Mouse (Mus musculus) thymus, adult 2 months (tissue): Measurements from ENCODE around the gene Gse1. TPM values are rescaled to one million over a fixed set of nuclear protein-coding genes. Genes with fewer than 3 reads are reported as not detected.
A peak's percentile ranks its signal among the peaks of the same experiment; 100 is the strongest.

Experiments used
- DNase-seq: peaks from one replicate; pipeline ENCODE4 v3.0.0; 2021
- H3K27ac ChIP-seq: fragments of 200-500 bp; 2 replicates; pipeline ENCODE4 v1.5.1; 2012; ENCODE audit warnings: low read length, control low read depth; ENCODE audit not compliant: control insufficient read depth, insufficient read depth
- H3K27me3 ChIP-seq: fragments of 200-500 bp; 2 replicates; pipeline ENCODE4 v1.6.1; 2012; ENCODE audit warnings: mild to moderate bottlenecking, low read length, moderate library complexity, mixed read lengths; ENCODE audit not compliant: control insufficient read depth, insufficient read depth
- H3K36me3 ChIP-seq: fragments of 200-500 bp; 2 replicates; pipeline ENCODE4 v1.6.1; 2012; ENCODE audit warnings: mild to moderate bottlenecking, low read length, moderate library complexity; ENCODE audit not compliant: control insufficient read depth, insufficient read depth
- H3K4me1 ChIP-seq: fragments of 200-500 bp; replicated peaks from 2 replicates; pipeline ENCODE4 v1.6.1; 2012; ENCODE audit warnings: low read length; ENCODE audit not compliant: control insufficient read depth, insufficient read depth
- H3K4me3 ChIP-seq: fragments of 200-500 bp; 2 replicates; pipeline ENCODE4 v1.5.1; 2012; ENCODE audit warnings: mild to moderate bottlenecking, low read length, control low read depth, moderate library complexity; ENCODE audit not compliant: control insufficient read depth, insufficient read depth
- CTCF ChIP-seq: fragments of 200-500 bp; IDR thresholded peaks from 2 replicates; pipeline ENCODE4 v1.5.1; 2012; ENCODE audit warnings: mild to moderate bottlenecking, control low read depth, low read length, moderate library complexity, borderline replicate concordance; ENCODE audit not compliant: control insufficient read depth, poor library complexity, insufficient read depth; ENCODE audit errors: extremely low read depth
- POLR2A ChIP-seq: fragments of 200-500 bp; IDR thresholded peaks from 2 replicates; pipeline ENCODE4 v1.6.1; 2012; ENCODE audit warnings: mild to moderate bottlenecking, low read length, control low read depth, moderate library complexity; ENCODE audit not compliant: control insufficient read depth, poor library complexity, insufficient read depth; ENCODE audit errors: extremely low read depth
- WGBS: fragments of 180-500 bp; shearing (Covaris S2); methylation state at CpG from one replicate; pipeline ENCODE4 v1.1.7; 2018; 5-methylcytosine and 5-hydroxymethylcytosine counted together
- polyA plus RNA-seq: library from polyadenylated mRNA; depleted of rRNA; stranded (reverse); fragments of >200 nt; gene quantifications from 2 replicates; pipeline ENCODE4 v1.2.3, GENCODE M21; 2012

Gse1 gene
- polyA plus RNA-seq, 1 experiment, result 202 TPM

- H3K36me3 ChIP-seq, result no peaks in the 10 kb centered on the region
- H3K27ac ChIP-seq, result no peak overlapping the region
- TF ChIP-seq POLR2A (no peak), CTCF (no peak)
- H3K4me1 ChIP-seq, result peaks cover 37% of the 10 kb centered on the region
- no peaks in the 10 kb centered on the region for H3K27me3 ChIP-seq
- no peak overlapping the region for H3K4me3 ChIP-seq
- no peak for DNase-seq
- WGBS, result 44% methylated on average over 15 of the region's 15 CpGs
These were observed 169.5 kb downstream of the Gse1 start for GRCm38 (mm10) chr8:120397444-120398411.

DNA sequence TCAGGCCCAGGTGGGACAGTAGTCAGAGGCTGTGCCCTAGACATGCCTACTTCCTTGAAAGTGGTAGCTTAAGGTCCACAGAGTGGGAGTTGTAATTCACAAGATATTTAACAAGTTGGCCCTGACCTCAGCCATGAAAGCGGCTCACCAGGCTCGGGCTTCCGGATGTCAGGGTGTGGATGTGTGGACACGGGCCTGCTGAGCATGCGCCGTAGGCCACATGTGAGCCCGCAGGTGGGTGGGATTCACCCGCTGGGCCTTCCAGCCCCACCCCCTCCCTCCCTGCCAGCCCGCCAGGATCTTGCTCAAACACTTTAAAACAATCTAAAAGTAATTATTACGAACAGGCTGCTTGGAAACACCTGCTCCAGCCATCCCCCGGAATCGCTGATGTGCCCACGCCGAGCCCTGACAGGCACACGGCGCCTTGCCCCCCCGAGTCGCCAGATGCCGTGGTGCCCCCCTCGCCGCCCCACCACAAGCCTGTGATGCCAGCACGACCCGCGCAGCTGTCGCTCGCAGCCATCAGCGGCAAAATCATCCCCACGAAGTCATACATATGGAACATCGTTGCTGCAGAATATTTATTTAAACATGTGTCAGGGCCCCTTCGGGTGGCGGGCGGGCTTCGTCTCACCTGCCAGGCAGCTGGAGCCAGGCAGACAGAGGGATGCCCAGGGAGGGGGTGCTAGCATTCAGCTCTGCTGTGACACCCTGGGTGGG is 171.1 kb downstream of the Gse1 start:
- H3K4me1 ChIP-seq, result peaks cover 47% of the 10 kb centered on the region

DNA sequence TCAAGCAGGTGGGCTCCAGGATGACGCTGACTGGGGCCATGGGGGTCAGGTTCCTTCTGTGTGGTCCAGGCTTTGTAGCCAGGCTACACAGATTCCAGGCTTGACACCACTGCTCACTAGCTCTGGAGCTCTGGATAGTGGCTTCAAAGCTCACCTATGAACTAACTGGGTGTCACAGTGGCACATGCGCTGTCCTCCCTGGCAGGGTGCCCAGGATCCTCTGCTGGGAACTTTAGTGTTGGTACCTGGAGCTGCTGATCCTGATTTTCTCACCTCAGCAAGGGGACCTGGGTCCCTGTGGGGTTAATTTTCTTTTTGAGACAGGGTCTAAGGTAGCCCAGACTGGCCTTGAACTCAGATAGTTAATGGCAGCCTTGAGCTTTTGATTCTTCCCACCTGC is 173.0 kb downstream of the Gse1 start:
- H3K27ac ChIP-seq, result no peak overlapping the region
- 92% methylated on average over 2 of the region's 2 CpGs for WGBS
- DNase-seq, result no peak
- no peak for TF ChIP-seq POLR2A
- TF ChIP-seq CTCF, result no peak
- H3K27me3 ChIP-seq, result no peaks in the 10 kb centered on the region
- H3K4me3 ChIP-seq, result no peak overlapping the region
- no peaks in the 10 kb centered on the region for H3K36me3 ChIP-seq
- peaks cover 48% of the 10 kb centered on the region for H3K4me1 ChIP-seq

More for the DNA sequence above, 171.1 kb downstream of the Gse1 start:
- Histone ChIP-seq H3K27ac (no peak overlapping the region), H3K4me3 (no peak overlapping the region), H3K27me3 (no peaks in the 10 kb centered on the region), H3K36me3 (no peaks in the 10 kb centered on the region)
- TF ChIP-seq POLR2A (no peak), CTCF (no peak)
- peak; percentile 49 for DNase-seq
- 42% methylated on average over 33 of the region's 33 CpGs for WGBS

- Histone ChIP-seq H3K36me3 (no peaks in the 10 kb centered on the region), H3K4me1 (peaks cover 45% of the 10 kb centered on the region), H3K4me3 (no peak overlapping the region), H3K27ac (no peak overlapping the region), H3K27me3 (no peaks in the 10 kb centered on the region)
- 96% methylated on average over 7 of the region's 7 CpGs for WGBS
- TF ChIP-seq CTCF, result no peak
- no peak for TF ChIP-seq POLR2A
- no peak for DNase-seq
These were observed 173.5 kb downstream of the Gse1 start for GRCm38 (mm10) chr8:120401712-120402111.

GRCm38 (mm10) chr8:120403606-120404269 is 175.5 kb downstream of the Gse1 start:
- DNase-seq, result no peak
- no peak for TF ChIP-seq POLR2A
- no peak for TF ChIP-seq CTCF
- no peaks in the 10 kb centered on the region for H3K27me3 ChIP-seq
- H3K36me3 ChIP-seq, result no peaks in the 10 kb centered on the region
- H3K4me1 ChIP-seq, result peaks cover 34% of the 10 kb centered on the region
- no peak overlapping the region for H3K27ac ChIP-seq
- no peak overlapping the region for H3K4me3 ChIP-seq
- 42% methylated on average over 7 of the region's 7 CpGs for WGBS

DNA sequence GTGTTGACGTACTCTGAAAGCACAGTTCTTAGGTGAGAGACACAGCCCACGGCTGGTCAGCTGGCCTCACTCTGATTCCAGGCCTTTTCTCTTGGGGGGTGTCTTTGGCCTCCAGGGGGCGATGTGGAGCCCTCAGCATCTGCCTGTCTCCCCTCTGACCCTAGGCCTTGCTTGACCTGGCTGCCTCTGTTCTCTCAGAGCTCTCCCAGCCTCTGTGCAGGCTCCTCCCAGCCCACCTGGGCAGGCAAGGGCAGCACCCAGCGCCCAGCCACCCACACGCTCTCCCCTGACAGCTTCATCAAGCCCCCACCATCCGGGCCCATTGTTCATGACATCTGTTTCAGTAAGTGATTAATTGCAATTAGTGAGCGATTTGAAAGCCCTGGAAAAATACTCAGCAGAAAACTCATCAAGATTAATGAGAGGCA is 176.4 kb downstream of the Gse1 start:
- 73% methylated on average over 7 of the region's 7 CpGs for WGBS
- H3K4me3 ChIP-seq, result no peak overlapping the region
- H3K36me3 ChIP-seq, result no peaks in the 10 kb centered on the region
- no peak overlapping the region for H3K27ac ChIP-seq
- peak; percentile 55 for DNase-seq
- no peak for TF ChIP-seq POLR2A
- TF ChIP-seq CTCF, result peak; percentile 70; the same call in 1 of the 2 replicates
- peaks cover 28% of the 10 kb centered on the region for H3K4me1 ChIP-seq
- no peaks in the 10 kb centered on the region for H3K27me3 ChIP-seq
